Mouse (Mus musculus) layer of hippocampus, postnatal 14 days (tissue): ENCODE results near the gene Lpcat4. TPM values are rescaled to one million over a fixed set of nuclear protein-coding genes. Genes with fewer than 3 reads are reported as not detected.

ENCODE experiments used
- DNase-seq, 2 experiments: peaks; one replicate each; pipeline ENCODE4 v3.0.0; 2021 to 2022; ENCODE audit warnings: low spot score in 2 of 2, mixed read lengths in 1 of 2
- long read RNA-seq, 2 experiments: library from polyadenylated mRNA; stranded (forward); transcript quantifications; one replicate each; pipeline ENCODE4 v2.0.0; 2021
- total RNA-seq, 2 experiments: library from RNA; stranded (reverse); gene quantifications; 2 replicates each; pipeline ENCODE4 v1.2.3; 2021

Gene Lpcat4
- total RNA-seq, result 10 to 100 TPM; 61.9 to 78.3 TPM
- long read RNA-seq, experiment 1, transcript Lpcat4-201 (14 exons, 2,275 nt), result major isoform, 26 of 34 reads
- long read RNA-seq, experiment 1, partial matches to known transcripts, result 5 of 34 reads
- long read RNA-seq, experiment 1, other reads (novel, unspliced or antisense), result 3 of 34 reads
- long read RNA-seq, experiment 2, transcript Lpcat4-201 (14 exons, 2,275 nt), result major isoform, 38 of 47 reads
- long read RNA-seq, experiment 2, partial matches to known transcripts, result 5 of 47 reads
- long read RNA-seq, experiment 2, other reads (novel, unspliced or antisense), result 4 of 47 reads

DNA sequence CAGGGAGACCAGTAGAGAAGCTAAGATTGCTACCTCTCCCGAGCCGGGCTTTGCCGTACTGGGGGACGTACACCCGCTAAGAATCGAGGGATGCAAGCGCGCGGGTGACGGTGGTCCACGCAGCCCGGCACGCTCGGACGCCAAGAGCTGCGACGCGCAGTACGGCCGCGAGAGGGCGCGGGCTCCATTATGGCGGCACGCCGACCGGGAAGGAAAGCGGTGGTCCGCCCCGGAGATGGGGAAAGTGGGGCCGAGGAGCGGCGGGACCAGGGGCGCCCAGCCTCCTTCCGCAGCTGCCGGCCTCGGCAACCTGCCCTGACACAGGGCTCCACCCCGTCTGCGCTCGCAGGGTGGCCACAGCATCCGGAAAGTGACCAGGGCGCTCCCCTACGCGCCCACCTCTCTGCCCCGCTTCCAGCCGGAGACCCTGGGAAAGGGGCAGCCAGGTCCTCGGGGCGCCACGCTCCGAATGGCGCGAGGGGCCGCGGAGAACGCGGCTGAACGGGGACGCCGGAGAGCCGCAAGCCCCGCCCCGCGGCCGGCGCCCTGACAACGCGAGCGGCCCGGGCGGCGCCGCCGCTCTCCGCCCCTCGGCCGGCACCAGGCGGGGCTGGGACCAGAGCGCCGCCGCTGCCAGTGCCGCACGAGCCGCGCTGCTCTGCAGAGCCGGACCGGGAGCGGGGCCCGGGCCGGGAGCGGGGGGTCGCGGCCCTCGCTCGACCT is at the start of gene Lpcat4:
TSS of gene Lpcat4 (plus strand) at position 257 of the 723 bp plus-strand sequence.
- DNase-seq, result peak; percentile 91 to 92

DNA sequence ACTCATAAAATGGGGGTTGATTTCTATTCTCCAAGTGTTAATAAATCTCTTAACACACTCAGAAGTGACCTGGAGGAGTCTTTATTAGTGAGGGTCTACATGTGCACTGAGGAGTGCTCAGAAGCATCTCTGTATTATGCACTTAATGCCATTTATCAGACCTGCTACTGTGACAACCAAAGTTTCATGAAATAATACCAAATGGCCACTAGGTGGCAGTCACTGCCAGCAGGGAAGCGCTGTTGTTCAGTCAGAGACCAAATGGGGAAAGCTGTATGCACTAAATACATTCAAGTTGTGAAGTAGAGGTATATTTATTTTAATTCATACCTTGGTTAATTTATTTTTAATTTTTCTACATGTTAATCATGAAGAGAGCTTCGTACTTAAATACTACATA is 42.4 kb upstream of the Lpcat4 start:
- DNase-seq, result peak; percentile 10 to 71

DNA sequence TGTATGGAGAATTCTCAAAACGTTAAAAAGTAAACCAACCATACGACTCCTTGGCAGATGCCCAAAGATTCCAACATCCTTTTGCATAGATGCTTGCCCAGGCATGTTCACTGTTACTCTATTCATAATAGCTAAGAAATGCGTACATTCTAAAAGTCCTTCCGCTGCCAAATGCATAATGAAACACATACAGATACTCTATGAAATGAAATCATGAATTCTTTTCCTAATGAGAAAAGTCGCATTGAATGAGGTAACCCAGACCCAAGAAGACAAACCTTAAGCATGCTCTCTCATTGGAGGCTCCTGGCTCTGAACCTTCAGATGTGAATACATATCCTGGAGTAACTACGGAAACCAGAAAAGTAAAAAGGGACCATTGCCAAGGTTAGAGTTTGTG is 36.2 kb upstream of the Lpcat4 start:
- DNase-seq, result no peak

DNA sequence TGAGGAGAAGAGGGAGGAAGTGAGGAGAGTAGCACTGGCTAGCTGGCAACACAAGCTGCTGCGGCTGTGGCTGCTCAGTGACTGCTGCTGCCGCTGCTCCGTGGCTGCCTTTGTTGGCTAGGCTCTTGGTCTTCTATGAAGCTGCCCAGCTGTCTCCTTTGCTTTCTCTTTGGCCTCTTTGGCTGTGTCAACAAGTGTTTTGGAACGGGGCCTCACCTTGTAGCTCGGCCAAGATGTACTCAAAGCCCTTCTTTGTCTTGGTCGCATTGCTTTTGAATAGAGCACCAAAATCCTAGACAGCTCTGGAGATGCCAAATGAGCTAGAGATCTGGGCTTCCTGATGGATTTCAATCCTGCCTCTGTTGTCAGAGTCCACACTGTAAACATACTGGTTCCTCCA is 29.1 kb upstream of the Lpcat4 start:
- DNase-seq, result peak; percentile 76 to 93

DNA sequence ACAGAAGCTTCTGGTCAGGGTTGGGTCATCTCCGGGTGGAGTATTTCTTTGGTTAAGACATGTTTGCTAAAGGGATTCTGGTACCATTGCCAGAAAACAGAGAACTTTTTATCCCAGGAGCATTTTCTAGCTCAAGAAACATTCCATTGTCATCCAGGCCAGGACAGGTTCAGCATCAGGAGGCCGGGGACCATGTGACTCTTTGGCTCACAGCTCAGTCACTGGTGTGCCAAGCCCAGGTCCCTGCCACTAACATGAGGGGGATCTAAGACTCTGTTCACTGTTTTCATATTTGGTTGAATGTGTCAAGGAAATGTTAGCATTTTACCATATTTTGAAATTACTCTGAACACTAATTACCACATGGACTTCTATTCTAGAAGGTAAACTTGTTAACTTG is 28.6 kb upstream of the Lpcat4 start:
- no peak for DNase-seq

DNA sequence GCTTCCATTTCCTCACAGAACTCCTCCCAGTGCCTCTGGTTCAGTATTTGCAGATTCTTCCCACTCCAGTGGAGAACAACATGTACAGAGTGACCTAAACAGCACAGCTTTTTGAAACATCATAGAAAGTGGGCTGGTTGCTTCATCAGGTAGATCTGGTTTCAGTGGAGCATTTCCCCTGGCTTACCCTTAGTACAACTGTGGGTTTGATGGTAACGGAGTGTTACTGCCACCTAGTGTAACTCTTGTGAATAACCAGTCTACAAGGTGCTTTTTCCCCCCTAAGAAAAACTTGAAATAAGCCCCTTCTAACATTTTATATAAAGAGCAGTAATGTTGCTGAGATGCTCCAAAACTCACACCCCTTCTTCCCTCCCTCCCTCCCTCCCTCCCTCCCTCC is 23.3 kb upstream of the Lpcat4 start:
- DNase-seq, result peak in 1 of 2 experiments; percentile 39

DNA sequence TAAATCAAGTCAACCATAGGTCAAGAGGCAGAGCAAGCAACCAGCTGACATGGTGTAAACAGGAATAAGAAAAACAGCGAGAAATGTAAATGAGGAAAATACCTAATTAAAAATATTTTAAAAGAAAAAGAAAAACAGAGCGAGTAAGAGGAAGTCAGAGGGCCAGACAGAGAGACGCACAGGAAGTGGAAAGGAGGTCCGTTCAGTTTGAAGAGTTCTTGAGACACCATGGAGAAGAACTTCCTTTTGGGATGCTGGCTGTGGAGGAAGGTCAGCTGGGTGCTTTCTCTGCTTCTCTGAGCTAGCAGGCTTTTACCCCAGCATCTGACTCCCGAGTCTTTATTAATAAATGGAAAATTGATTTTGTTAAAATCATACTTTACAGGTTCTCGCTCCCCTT is 21.7 kb upstream of the Lpcat4 start:
- DNase-seq, result no peak

DNA sequence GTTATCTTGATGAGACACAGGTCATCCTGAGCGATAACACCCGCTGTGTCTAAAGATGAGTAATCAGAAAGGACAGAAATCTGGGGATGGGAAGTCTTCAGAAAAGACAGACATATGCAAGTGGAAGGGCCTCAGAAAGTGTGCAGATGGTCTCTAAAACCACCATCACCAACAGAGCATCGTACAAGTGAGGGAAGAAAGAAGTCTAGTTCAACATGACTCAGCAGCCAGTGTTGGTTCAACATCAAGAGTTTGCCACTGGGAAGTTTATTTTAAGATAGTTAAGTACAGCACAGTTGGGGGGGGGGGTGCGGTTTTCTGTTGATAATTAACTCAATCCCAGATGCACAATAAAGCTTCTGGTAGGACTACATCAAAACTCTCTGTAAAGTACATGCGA is 18.4 kb upstream of the Lpcat4 start:
- no peak for DNase-seq

DNA sequence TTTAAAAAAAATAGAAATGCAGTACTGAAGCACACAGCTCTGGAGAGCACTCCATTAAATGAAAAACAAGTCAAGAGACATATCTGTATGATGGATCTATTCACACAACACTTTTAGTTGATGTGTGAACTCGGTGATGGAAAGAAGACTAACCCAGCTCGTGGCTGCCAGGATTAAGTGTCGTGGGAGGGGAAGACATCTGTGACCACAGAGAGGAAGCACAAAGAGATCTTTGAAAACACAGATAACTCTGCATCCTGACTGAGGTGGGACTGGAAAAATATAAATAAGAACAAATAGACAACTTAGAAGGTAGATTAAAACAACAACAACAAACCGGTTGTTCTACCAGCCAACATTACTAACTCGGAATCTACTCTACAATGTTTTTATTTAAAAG is 16.7 kb upstream of the Lpcat4 start:
- DNase-seq, result no peak

DNA sequence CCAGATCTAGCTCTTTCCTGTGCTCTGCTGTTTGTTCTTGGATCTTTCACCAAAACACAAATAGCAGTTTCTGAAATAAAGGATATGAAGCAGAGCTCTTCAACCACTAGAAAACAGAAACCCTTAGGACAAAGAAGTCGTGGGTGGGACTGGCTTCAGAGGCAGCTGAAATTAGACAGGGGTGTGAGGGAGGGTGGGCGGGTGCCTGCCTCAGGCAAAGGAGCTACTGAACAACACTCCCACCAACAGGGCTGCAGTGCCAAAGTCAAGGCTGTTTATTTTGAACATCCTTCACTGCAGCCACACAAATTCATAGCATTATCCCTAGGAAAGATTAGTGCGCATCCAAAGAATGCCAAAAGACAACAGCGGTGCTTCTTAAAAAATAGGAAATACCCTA is 14.9 kb upstream of the Lpcat4 start:
- DNase-seq, result no peak

DNA sequence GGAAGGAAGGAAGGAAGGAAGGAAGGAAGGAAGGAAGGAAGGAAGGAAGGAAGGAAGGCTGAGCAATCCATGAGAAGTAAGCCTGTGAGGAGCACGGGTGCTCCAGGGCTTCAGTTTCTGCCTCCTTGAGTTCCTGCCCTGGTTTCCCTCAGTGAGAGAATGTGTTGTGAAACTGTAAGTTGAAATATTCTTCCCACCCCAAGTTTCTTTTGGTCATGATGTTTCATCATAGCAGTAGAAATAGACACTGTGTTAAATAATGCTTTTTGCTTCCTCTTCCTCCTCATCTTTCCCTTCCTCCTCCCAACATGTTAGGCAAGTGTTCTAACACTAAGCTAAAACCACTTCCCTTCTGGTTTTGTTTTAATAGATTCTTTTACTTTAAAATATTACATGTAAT is 6.6 kb upstream of the Lpcat4 start:
- DNase-seq, result no peak

DNA sequence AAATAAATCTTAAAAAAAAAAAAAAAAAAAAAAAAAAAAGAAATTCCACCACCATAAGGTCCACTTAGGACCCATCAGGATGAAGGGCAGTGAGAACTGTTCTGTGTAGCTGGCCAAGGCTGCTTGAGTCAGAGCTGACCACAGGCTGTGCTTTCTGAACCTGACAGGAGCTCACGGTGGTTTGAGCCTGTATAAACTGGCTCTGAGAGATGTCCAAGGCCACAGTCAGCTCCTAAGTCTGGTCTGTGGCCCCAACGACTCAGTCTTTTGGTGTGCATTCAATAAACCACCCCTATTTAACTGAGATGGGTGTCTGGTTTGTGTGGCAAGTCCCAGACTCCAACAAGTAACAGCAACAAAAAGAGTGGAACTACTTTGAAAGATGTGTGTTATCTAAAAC is 2.6 kb upstream of the Lpcat4 start:
- no peak for DNase-seq

DNA sequence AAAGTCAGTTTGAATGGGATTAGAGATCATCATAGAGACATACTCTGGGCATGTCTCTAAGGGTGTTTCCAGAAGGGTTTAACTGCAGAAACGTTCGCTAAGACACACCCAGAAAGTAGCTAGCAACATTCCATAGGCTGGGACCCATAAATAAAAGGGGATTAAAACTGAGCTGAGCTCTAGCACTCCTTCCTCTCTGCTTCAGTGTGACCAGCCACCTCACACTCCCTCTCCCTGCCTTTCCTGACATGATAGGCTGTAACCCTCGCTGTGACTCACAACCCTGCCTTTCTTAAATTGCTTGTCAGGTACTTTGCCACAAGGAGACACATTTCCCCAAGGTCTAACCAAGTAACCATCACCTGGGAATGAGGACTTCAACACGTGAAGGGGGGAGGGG is 1.3 kb upstream of the Lpcat4 start:
- DNase-seq, result no peak

DNA sequence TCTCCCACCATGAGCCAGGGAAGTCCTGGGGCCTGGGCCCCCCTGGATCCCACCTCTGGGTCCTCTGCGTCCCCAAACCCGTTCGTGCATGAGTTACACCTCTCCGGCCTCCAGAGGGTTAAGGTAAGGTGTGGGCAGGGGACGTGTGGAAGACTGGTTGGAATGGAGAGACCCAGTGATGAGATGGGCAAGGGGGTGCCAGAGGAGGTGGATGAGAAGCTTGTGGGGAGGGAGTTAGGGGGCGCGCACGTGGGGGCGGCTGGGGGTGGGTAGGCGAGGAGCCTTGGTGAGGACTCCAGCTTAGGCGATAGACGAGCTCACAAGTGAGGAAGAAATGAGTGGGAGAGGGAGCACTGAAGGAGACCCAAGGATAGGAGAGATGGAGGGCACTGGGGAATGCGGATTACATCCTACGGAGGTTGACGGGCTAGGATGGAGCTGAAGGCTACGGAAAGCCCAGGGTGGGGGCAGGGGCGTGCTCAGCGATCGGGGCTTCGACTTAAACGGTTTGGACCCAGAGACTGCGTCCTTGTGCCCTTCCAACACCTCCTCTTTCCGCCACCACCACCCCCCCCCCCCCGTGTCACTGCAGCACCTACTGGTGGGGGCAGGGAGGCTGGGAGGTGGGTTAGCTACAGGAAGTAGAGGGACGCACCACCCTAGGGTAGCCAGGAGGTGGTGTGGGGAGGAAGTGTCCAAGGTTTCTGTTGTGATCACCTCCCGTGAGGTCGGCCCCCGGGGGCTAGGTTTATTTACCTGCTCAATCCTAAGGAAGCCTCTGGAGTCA is 860 bp downstream of the Lpcat4 start:
- peak in 1 of 2 experiments; percentile 43 for DNase-seq

DNA sequence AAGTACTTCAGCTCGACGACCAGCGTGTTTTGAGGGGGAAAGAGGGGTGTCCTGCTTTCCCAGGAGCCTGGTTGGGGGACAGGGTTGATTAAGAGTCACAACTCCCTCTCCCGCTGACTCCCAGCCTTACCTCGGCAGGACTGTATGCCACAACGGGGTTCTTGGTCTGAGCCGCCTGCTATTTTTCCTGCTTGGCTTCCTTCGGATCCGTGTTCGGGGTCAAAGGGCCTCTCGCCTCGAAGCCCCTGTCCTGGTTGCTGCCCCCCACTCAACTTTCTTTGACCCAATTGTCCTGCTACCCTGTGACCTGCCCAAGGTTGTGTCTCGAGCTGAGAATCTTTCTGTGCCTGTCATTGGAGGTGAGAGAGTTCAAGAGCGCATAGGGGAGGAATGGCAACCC is 2.5 kb downstream of the Lpcat4 start:
- DNase-seq, result no peak

DNA sequence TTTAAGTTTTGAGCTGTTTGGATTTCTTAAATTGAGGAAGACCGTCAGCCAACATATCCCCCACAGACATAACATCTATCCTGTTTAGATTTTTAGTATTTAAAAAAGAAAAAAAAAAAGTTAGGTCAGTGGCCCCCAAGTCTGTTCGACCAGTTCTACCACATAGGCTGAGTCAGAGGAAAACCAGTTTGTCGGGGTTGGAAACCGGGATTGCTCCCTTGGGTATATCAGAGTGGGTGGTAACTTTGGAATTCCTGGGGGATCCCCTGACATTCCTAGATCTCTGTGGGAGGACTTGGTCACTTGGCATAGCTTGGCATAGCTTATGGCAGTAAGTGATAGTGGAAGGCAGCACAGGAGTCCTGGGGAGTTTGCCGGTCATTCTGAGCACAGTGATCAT is 6.0 kb downstream of the Lpcat4 start:
- DNase-seq, result no peak

DNA sequence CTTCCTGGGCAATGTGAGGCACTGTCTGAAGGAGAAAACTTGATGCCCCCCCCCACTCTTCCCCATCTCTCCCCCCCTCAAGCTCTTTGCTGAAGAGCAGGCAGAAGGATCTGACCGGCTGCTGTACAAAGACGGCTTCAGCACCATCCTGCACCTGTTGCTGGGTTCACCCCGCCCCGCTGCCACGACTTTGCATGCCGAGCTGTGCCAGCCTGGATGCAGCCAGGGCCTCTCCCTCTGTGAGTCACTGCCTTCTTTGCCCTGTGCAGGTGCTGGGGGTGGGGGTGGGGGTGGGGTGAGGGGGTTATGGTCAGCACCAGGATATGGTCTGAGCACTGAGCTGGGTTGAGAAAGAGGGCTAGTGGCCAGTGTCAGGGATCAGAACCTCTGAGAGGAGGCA is 6.9 kb downstream of the Lpcat4 start:
- DNase-seq, result no peak

DNA sequence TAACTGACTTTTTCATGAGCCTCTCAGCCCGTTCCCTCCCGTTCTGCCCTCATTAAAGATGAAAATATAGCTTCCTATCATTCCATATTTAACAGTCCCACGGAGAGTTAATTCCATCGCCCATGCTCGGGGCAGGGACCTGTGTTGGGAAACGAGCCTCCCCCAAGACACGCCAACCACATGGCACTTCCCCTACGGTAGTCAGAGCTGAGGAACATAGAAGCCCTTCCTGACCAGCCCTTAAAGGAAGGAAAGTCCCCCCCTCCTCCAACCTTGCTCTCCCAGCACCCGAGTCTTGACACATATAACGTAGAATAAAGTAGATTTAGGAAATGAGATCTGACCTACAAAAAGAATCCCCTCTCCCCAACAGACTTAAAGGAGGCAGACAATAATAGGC is 8.1 kb downstream of the Lpcat4 start:
- no peak for DNase-seq

DNA sequence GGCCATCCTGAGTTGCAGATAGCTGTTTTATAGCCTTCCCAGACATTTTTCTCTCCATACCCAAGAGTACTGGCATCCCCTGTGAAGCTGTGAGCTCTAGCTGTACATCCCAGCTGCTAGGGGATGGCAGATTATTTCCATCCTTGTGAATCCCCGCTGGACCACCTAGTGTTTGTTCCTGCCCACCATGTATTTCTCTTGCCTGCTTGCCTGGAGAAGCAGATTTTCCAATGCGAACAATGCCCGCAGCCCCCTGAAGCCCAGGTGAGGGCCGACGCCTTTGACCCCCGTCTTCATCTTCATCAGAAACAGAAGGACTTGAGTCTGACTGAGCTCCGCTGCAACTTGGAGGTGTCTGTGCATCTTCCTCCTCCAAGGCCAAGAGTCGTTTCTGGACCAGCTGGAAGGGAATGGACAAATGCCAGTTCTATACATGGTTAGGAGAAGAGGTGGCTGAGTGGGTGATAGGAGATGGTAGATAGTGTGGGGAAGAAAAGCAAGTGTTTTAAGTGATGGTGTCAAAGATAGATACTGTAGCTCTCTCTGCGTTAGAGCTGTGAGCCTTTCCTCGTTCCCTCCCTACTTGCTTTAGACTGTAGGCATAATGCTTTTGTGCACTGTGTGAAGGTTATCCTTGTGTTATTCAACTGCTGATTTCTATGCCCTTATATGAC is 10.6 kb downstream of the Lpcat4 start:
- DNase-seq, result no peak

DNA sequence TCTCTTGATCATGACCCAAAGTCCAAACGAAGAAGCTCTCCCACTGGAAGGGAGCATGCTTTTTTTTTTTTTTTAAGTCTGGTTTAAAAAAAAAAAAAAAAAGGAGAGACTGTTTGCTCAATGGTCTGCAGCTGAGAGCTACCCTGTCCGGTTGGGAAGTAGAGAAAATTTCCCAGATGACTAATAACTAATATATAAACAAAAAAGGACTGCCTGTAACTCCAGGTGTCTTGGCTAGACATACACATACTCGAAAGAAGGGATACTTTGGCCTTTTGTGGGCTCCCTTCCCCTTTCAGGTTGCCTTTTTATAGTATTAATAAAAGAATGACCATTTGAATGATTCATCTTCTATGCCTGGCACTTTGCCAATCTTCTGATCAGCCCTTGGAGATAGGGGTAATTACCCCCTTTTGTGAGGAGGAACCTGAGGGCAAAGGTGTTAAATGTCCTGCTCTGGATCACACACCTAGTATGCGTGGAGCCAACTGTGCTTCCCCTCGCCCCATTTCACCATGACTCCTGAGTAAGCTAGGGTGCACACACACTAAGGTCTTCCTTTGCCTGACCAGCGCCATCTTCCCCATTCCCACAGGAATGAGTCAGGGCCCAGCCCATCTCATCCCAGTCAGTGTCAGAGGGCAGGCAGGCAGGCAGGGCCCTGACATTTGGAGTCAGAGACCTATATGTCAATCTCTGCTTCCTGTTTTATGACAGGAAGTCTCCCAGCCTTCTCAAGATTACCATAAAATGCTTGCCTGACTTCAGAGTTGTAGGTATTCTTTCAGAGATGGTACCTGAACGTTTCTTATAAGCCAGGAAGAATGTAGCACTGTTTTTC is 15.6 kb downstream of the Lpcat4 start:
- DNase-seq, result no peak
